ENCODE assay signal across 17 mouse cellular contexts in genomic region chr6:99793546-99793945, GRCm38 (mm10).
"Had no signal": no experiment of that assay in that cellular context is flagged by ENCODE, and none has a peak within 500 bp of the region (broad histone marks: within the 10 kb centered on the region; RNA-seq: fewer than 3 reads in every experiment).

No protein-coding gene starts in this region.

- H3K9me3 ChIP-seq: kidney, embryonic 15.5 days; limb, embryonic 10.5 days; liver, embryonic 15.5 days; neural tube, embryonic 12.5 days; stomach, embryonic 15.5 days had no signal

- ATAC-seq: lung, postnatal 0 days; midbrain, embryonic 16.5 days had no signal

- H3K9ac ChIP-seq: kidney, embryonic 15.5 days; liver, embryonic 15.5 days; neural tube, embryonic 12.5 days; stomach, embryonic 15.5 days had no signal

- H3K27me3 ChIP-seq: liver, embryonic 15.5 days; neural tube, embryonic 12.5 days; stomach, embryonic 15.5 days had no signal

- H3K4me1 ChIP-seq: kidney, embryonic 15.5 days; liver, embryonic 15.5 days; neural tube, embryonic 12.5 days; stomach, embryonic 15.5 days had no signal

- H3K27ac ChIP-seq: kidney, embryonic 15.5 days; left cerebral cortex, adult 2 months; limb, embryonic 10.5 days; liver, embryonic 15.5 days; neural tube, embryonic 12.5 days; stomach, embryonic 15.5 days had no signal

- H3K4me2 ChIP-seq: kidney, embryonic 15.5 days; liver, embryonic 11.5 days; liver, embryonic 15.5 days; midbrain, embryonic 11.5 days; neural tube, embryonic 12.5 days; stomach, embryonic 15.5 days had no signal

- DNase-seq: kidney, adult 2 months; kidney, postnatal 14 days; lung, adult 2 months; lung, postnatal 36 days; right cerebral cortex, postnatal 14 days; thymus, adult 2 months; thymus, postnatal 25 days had no signal

- H3K4me3 ChIP-seq: kidney, embryonic 15.5 days; left cerebral cortex, adult 2 months; limb, embryonic 10.5 days; liver, embryonic 15.5 days; neural tube, embryonic 12.5 days; stomach, embryonic 15.5 days had no signal

- H3K36me3 ChIP-seq: kidney, embryonic 15.5 days; limb, embryonic 10.5 days; liver, embryonic 15.5 days; neural tube, embryonic 12.5 days; stomach, embryonic 15.5 days had no signal
